Comparison of ENCODE assay signal across 7 mouse cellular contexts in the genomic region with DNA sequence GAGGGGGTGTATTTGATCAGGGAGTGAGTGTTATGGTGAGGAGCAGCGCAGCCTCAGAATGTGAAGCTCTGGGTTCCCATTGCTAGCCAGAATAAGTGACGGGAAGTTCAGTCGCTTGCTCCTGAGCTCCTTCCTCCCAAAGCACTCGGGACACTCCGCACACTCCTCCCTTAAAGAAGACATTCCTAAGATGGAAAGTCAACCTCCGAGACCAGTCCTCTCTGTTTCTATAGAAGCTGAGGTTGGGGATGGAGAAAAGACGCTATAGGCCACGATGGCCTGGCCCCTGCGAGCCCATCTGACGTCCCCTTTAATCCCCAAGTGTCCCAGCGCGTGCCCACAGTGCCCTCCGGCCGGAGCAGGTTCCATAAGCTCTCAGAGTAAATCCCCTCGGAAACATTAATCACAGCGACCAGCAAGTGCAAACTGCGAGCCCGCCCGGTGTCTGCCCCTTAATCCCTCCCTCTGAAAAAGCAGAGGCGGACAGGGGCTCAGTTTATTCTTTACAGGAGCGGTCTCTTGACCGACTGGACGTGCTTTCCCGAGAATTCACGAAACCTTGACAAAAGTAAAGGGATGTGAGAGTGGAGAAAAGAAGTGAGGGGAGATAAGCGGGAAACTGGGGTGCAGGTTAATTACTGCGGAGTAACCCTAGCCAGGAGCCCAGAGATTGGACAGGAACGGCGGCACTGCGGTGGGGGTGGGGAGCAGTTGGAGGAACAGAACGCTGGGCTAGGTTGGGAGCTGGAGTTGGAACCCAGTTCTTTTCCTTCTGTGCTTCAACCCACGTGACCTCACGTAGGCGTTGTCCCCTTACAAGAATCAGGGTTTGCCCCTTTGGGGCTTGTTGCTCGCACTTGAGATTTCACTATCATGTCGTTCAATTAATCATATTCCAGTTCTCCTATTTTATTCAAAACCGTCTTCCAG. TPM values are rescaled to one million over a fixed set of nuclear protein-coding genes. Genes with fewer than 3 reads are reported as not detected.
DNase-seq lines count a peak whose midpoint lies in the region; ATAC-seq and TF ChIP-seq lines count a peak whose summit lies in the region.

No protein-coding gene starts in this region.

- peak overlapping the region; percentile 68 for H3K4me2 ChIP-seq in lung, postnatal 0 days (replicated peaks; ENCODE audit: low read depth, low read length)
- H3K4me2 ChIP-seq in embryonic facial prominence, embryonic 14.5 days (ENCODE audit: low read depth, low read length): peak overlapping the region; percentile 80
- H3K4me2 ChIP-seq in hindbrain, embryonic 16.5 days (ENCODE audit: low read length): peak overlapping the region; percentile 66
- peak overlapping the region; percentile 72 for H3K4me2 ChIP-seq in neural tube, embryonic 12.5 days (replicated peaks)

- no peak overlapping the region for H3K9ac ChIP-seq in lung, postnatal 0 days (replicated peaks; ENCODE audit: low read depth)
- H3K9ac ChIP-seq in embryonic facial prominence, embryonic 14.5 days (ENCODE audit: low read depth, low read length): 0 out of 2 replicates have a peak overlapping the region, but pooled peaks have one; percentile 8
- H3K9ac ChIP-seq in hindbrain, embryonic 16.5 days (ENCODE audit: low read depth, low read length): peak overlapping the region; percentile 48
- H3K9ac ChIP-seq in neural tube, embryonic 12.5 days: 0 out of 2 replicates have a peak overlapping the region, but pooled peaks have one; percentile 9

- 0 out of 2 replicates have a peak, but pooled peaks cover 5% of the 10 kb centered on the region for H3K4me1 ChIP-seq in lung, postnatal 0 days (ENCODE audit: insufficient read depth, low read depth, low read length)
- peaks cover 8% of the 10 kb centered on the region for H3K4me1 ChIP-seq in embryonic facial prominence, embryonic 14.5 days (ENCODE audit: control insufficient read depth, insufficient read depth, low read length)
- peaks cover 28% of the 10 kb centered on the region for H3K4me1 ChIP-seq in hindbrain, embryonic 16.5 days (ENCODE audit: control insufficient read depth, insufficient read depth, low read depth, low read length)
- peaks cover 59% of the 10 kb centered on the region for H3K4me1 ChIP-seq in neural tube, embryonic 12.5 days

- no peak for ATAC-seq in lung, postnatal 0 days
- ATAC-seq in embryonic facial prominence, embryonic 14.5 days (ENCODE audit: low read depth): no peak
- no peak for ATAC-seq in hindbrain, embryonic 16.5 days
- ATAC-seq in neural tube, embryonic 12.5 days (ENCODE audit: low FRiP score, low read depth): no peak

- no peak for DNase-seq in lung, postnatal 0 days (ENCODE audit: low spot score)
- DNase-seq in lung, postnatal 25 days (ENCODE audit: low spot score): no peak
- no peak for DNase-seq in embryonic facial prominence, embryonic 14.5 days (ENCODE audit: low spot score)
- no peak for DNase-seq in c-Kit-positive CD71-positive TER-119-positive erythroid progenitor cells, embryonic 14.5 days (ENCODE audit: low spot score)
- no peak for DNase-seq in MN1 (ENCODE audit: low spot score)

- H3K9me3 ChIP-seq in lung, postnatal 0 days (ENCODE audit: low read length): no peaks in the 10 kb centered on the region
- H3K9me3 ChIP-seq in embryonic facial prominence, embryonic 14.5 days (ENCODE audit: control insufficient read depth, low read length): no peaks in the 10 kb centered on the region
- no peaks in the 10 kb centered on the region for H3K9me3 ChIP-seq in hindbrain, embryonic 16.5 days (ENCODE audit: control insufficient read depth, low read length)
- H3K9me3 ChIP-seq in neural tube, embryonic 12.5 days: no peaks in the 10 kb centered on the region

- TF ChIP-seq EP300 in lung, postnatal 0 days (IDR thresholded peaks at IDR 0.05): no peak

- no peaks in the 10 kb centered on the region for H3K36me3 ChIP-seq in lung, postnatal 0 days (ENCODE audit: insufficient read depth, low read length)
- no peaks in the 10 kb centered on the region for H3K36me3 ChIP-seq in embryonic facial prominence, embryonic 14.5 days (ENCODE audit: control insufficient read depth, insufficient read depth, low read length)
- no peaks in the 10 kb centered on the region for H3K36me3 ChIP-seq in hindbrain, embryonic 16.5 days (ENCODE audit: control insufficient read depth, insufficient read depth, low read length)
- H3K36me3 ChIP-seq in neural tube, embryonic 12.5 days: no peaks in the 10 kb centered on the region

- H3K4me3 ChIP-seq in lung, postnatal 0 days (ENCODE audit: low read depth, low read length): peak overlapping the region; percentile 46
- H3K4me3 ChIP-seq in embryonic facial prominence, embryonic 14.5 days (ENCODE audit: low read depth, low read length): peak overlapping the region; percentile 53
- peak overlapping the region; percentile 59 for H3K4me3 ChIP-seq in hindbrain, embryonic 16.5 days (ENCODE audit: low read length)
- peak overlapping the region; percentile 46; the same call in 1 of the 2 replicates for H3K4me3 ChIP-seq in neural tube, embryonic 12.5 days

- no peak overlapping the region for H3K27ac ChIP-seq in lung, postnatal 0 days (ENCODE audit: low read length)
- no peak overlapping the region for H3K27ac ChIP-seq in embryonic facial prominence, embryonic 14.5 days (replicated peaks; ENCODE audit: low read depth, low read length)
- peak overlapping the region; percentile 29; the same call in 1 of the 2 replicates for H3K27ac ChIP-seq in hindbrain, embryonic 16.5 days (ENCODE audit: low read depth, low read length)
- no peak overlapping the region for H3K27ac ChIP-seq in neural tube, embryonic 12.5 days

- 2% methylated on average over 37 of the region's 37 CpGs for WGBS in lung, postnatal 0 days
- WGBS in embryonic facial prominence, embryonic 14.5 days: under 1% methylated on average over 37 of the region's 37 CpGs
- under 1% methylated on average over 34 of the region's 37 CpGs for WGBS in hindbrain, embryonic 16.5 days
- WGBS in neural tube, embryonic 12.5 days: under 1% methylated on average over 37 of the region's 37 CpGs

- no peak for TF ChIP-seq CTCF in lung, postnatal 0 days (IDR thresholded peaks at IDR 0.05)

- H3K27me3 ChIP-seq in lung, postnatal 0 days (replicated peaks; ENCODE audit: insufficient read depth, low read length): peaks cover 56% of the 10 kb centered on the region
- peaks cover 87% of the 10 kb centered on the region for H3K27me3 ChIP-seq in embryonic facial prominence, embryonic 14.5 days (replicated peaks; ENCODE audit: control insufficient read depth, insufficient read depth, low read length)
- peaks cover 41% of the 10 kb centered on the region for H3K27me3 ChIP-seq in hindbrain, embryonic 16.5 days (replicated peaks; ENCODE audit: control insufficient read depth, insufficient read depth, low read length)
- H3K27me3 ChIP-seq in neural tube, embryonic 12.5 days (replicated peaks): peaks cover 59% of the 10 kb centered on the region

RNA-seq across cellular contexts. Expression of gene Prdm8, which starts 1.6 kb away (rescaled TPM):
- 0.99 and 2.3 TPM in 2 replicates for polyA plus RNA-seq in lung, postnatal 0 days (2015; fragmentation: Nextera tagmentation; extraction: Ambion mirVana)
- 0.41 and 0.43 TPM in 2 replicates for polyA plus RNA-seq in embryonic facial prominence, embryonic 14.5 days (2014; fragmentation: Nextera tagmentation; extraction: Ambion mirVana)
- 3.1 and 3.2 TPM in 2 replicates for polyA plus RNA-seq in hindbrain, embryonic 16.5 days (2015; fragmentation: Nextera tagmentation; extraction: Ambion mirVana)
- polyA plus RNA-seq in neural tube, embryonic 12.5 days (2016; fragmentation: Nextera tagmentation; extraction: Ambion mirVana): 5.2 and 6.0 TPM in 2 replicates
